Mouse (Mus musculus): ENCODE data around the gene Nr1i2. TPM values are rescaled to one million over a fixed set of nuclear protein-coding genes. Genes with fewer than 3 reads are reported as not detected.

Nr1i2 gene
- polyA plus RNA-seq, 1 experiment from 2014 or later = 4.8 TPM

- Histone ChIP-seq H3K9me3 (replicated peaks) (no peaks in the 10 kb centered on the region), H3K36me3 (replicated peaks) (no peaks in the 10 kb centered on the region), H3K4me1 (replicated peaks) (peaks cover 7% of the 10 kb centered on the region; the same call in 1 of the 2 replicates), H3K9ac (no peak overlapping the region), H3K4me3 (replicated peaks) (no peak overlapping the region), H3K27ac (replicated peaks) (peak overlapping the region; percentile 76), H3K4me2 (peak overlapping the region; percentile 21; the same call in 1 of the 2 replicates), H3K27me3 (no peaks in the 10 kb centered on the region)
- 50% methylated on average over 6 of the region's 6 CpGs for WGBS (ENCODE audit: insufficient replicate concordance)
- ATAC-seq (ENCODE audit: insufficient read depth) = peak; percentile 68
These were observed 7.3 kb downstream of the Nr1i2 start for GRCm38 (mm10) chr16:38287357-38287756.

DNA sequence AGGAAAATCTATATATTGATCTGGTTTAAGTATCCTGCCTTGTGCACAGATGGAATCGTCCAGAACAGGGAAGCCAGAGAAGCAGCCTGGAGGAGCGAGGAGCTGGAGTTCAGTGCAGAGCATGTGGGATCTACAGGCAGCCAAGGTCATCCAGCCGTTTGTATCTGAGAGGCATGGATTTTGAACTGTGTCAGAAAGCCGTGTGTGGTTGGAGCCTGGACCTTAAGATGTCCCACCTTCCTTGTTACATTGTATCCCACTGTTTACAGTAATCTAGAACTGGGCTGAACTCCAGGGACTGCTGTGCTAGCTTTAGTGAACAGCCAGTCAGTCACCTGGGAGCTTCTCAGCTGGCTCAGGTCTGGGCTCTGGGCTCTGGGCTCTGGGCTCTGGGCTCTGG is 8.1 kb downstream of the Nr1i2 start:
- 47% methylated on average over 4 of the region's 4 CpGs for WGBS (ENCODE audit: insufficient replicate concordance)
- Histone ChIP-seq H3K4me3 (replicated peaks) (no peak overlapping the region), H3K9me3 (replicated peaks) (no peaks in the 10 kb centered on the region), H3K4me1 (replicated peaks) (peaks cover 9% of the 10 kb centered on the region; the same call in 1 of the 2 replicates), H3K36me3 (replicated peaks) (no peaks in the 10 kb centered on the region), H3K4me2 (0 out of 2 replicates have a peak overlapping the region, but pooled peaks have one; percentile 16), H3K9ac (no peak overlapping the region), H3K27me3 (no peaks in the 10 kb centered on the region), H3K27ac (replicated peaks) (peak overlapping the region; percentile 69)
- ATAC-seq (ENCODE audit: insufficient read depth) = no peak

DNA sequence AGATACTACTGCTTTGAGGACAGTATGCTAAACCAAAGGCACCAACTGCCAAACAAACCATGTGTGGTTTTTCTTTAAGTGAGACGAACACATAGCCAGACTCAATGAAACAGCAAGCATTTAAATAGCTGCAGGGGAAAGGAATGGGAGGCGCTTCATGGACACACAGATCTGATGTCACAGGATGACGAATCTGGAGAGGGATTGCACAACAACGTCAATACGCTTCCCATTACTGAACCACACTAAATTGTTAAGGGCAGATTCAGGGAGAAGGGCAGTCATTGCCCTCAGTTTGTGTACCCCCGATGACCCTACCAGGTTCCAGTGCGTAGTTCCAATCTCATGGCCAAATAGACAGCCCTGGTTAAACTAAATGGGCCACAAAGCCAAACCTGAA is 8.8 kb downstream of the Nr1i2 start:
- Histone ChIP-seq H3K9ac (no peak overlapping the region), H3K4me2 (no peak overlapping the region), H3K27ac (replicated peaks) (peak overlapping the region; percentile 72), H3K27me3 (no peaks in the 10 kb centered on the region), H3K36me3 (replicated peaks) (no peaks in the 10 kb centered on the region), H3K9me3 (replicated peaks) (no peaks in the 10 kb centered on the region), H3K4me3 (replicated peaks) (no peak overlapping the region), H3K4me1 (replicated peaks) (peaks cover 10% of the 10 kb centered on the region; the same call in 1 of the 2 replicates)
- no peak for ATAC-seq (ENCODE audit: insufficient read depth)
- WGBS (ENCODE audit: insufficient replicate concordance) = 56% methylated on average over 7 of the region's 7 CpGs

GRCm38 (mm10) chr16:38283300-38283699 is 11.3 kb downstream of the Nr1i2 start:
- H3K9me3 ChIP-seq (replicated peaks) = no peaks in the 10 kb centered on the region
- ATAC-seq (ENCODE audit: insufficient read depth) = no peak
- peaks cover 7% of the 10 kb centered on the region; the same call in 1 of the 2 replicates for H3K4me1 ChIP-seq (replicated peaks)
- peak overlapping the region; percentile 72; the same call in 1 of the 2 replicates for H3K27ac ChIP-seq (replicated peaks)
- H3K4me2 ChIP-seq = no peak overlapping the region
- WGBS (ENCODE audit: insufficient replicate concordance) = 47% methylated on average over 3 of the region's 3 CpGs
- H3K9ac ChIP-seq = no peak overlapping the region
- H3K36me3 ChIP-seq (replicated peaks) = no peaks in the 10 kb centered on the region
- no peak overlapping the region for H3K4me3 ChIP-seq (replicated peaks)
- no peaks in the 10 kb centered on the region for H3K27me3 ChIP-seq

DNA sequence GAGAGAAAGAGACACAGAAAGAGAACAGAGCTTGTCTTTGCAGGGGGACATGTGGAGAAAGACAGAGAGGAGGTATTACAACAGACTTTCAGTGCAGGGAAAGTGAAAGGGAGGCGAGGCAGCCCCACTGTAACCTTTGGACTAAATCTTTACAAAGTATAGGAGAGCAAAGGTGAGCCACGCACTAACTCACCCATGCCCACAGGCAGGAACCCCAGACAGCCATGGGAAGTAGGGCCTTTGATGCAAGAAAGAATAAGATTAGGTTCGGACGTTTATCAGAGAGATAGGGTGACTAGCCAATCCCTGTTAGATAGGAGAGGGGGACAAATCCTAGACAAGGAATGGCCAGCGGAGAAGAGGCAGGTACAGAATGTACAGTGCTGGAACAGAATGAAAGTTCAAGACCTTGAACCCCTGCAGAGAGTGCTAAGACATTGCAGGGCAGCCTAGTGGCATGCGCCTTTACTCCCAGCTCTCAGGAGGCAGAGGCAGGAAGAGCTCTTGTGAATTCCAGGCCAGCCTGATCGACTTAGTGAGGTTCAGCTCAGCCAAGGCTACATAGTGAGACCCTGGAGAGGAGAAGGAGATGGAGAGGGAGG is 12.0 kb downstream of the Nr1i2 start:
- H3K36me3 ChIP-seq (replicated peaks) = no peaks in the 10 kb centered on the region
- H3K27me3 ChIP-seq = no peaks in the 10 kb centered on the region
- peak overlapping the region; percentile 72 for H3K27ac ChIP-seq (replicated peaks)
- H3K4me1 ChIP-seq (replicated peaks) = peaks cover 7% of the 10 kb centered on the region; the same call in 1 of the 2 replicates
- H3K9me3 ChIP-seq (replicated peaks) = no peaks in the 10 kb centered on the region
- peak overlapping the region; percentile 6; the same call in 1 of the 2 replicates for H3K4me2 ChIP-seq
- no peak overlapping the region for H3K9ac ChIP-seq
- no peak overlapping the region for H3K4me3 ChIP-seq (replicated peaks)
- 47% methylated on average over 7 of the region's 7 CpGs for WGBS (ENCODE audit: insufficient replicate concordance)
- peak; percentile 41 for ATAC-seq (ENCODE audit: insufficient read depth)

DNA sequence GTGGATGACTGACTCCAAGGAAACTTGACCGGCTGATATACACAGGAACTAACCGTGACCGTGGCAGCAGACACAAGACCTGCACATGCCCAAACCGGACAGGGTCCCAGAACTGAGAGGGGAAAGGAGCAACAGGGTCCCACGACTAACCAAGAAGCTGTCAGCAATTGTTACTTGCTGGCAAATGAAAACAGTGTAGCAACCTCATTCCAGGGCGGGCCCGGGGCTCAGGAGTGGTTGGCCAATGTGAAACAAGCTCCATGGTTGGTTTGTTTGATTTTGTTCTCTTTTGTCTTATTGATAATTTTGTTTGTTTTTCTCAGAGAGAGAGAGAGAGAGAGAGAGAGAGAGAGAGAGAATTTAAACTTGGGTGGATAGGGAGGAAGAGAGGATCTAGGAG is 13.7 kb downstream of the Nr1i2 start:
- no peak overlapping the region for H3K9ac ChIP-seq
- WGBS (ENCODE audit: insufficient replicate concordance) = 56% methylated on average over 7 of the region's 7 CpGs
- no peak overlapping the region for H3K4me3 ChIP-seq (replicated peaks)
- H3K4me1 ChIP-seq (replicated peaks) = peaks cover 7% of the 10 kb centered on the region; the same call in 1 of the 2 replicates
- no peak overlapping the region for H3K27ac ChIP-seq (replicated peaks)
- no peaks in the 10 kb centered on the region for H3K36me3 ChIP-seq (replicated peaks)
- no peaks in the 10 kb centered on the region for H3K27me3 ChIP-seq
- ATAC-seq (ENCODE audit: insufficient read depth) = no peak
- H3K9me3 ChIP-seq (replicated peaks) = no peaks in the 10 kb centered on the region
- H3K4me2 ChIP-seq = no peak overlapping the region

- no peak overlapping the region for H3K9ac ChIP-seq
These were observed 14.8 kb downstream of the Nr1i2 start for GRCm38 (mm10) chr16:38279794-38280193.

GRCm38 (mm10) chr16:38274737-38275136 is 19.9 kb downstream of the Nr1i2 start:
- H3K4me3 ChIP-seq (replicated peaks) = no peak overlapping the region

More at GRCm38 (mm10) chr16:38279794-38280193, 14.8 kb downstream of the Nr1i2 start:
- Histone ChIP-seq H3K4me1 (replicated peaks) (0 out of 2 replicates have a peak, but pooled peaks cover 4% of the 10 kb centered on the region), H3K27me3 (no peaks in the 10 kb centered on the region), H3K36me3 (replicated peaks) (no peaks in the 10 kb centered on the region), H3K27ac (replicated peaks) (no peak overlapping the region; the same call in 1 of the 2 replicates), H3K9me3 (replicated peaks) (no peaks in the 10 kb centered on the region), H3K4me3 (replicated peaks) (no peak overlapping the region), H3K4me2 (no peak overlapping the region)
- WGBS (ENCODE audit: insufficient replicate concordance) = 67% methylated on average over 5 of the region's 5 CpGs
- ATAC-seq (ENCODE audit: insufficient read depth) = peak; percentile 35; the same call in 1 of the 2 replicates

DNA sequence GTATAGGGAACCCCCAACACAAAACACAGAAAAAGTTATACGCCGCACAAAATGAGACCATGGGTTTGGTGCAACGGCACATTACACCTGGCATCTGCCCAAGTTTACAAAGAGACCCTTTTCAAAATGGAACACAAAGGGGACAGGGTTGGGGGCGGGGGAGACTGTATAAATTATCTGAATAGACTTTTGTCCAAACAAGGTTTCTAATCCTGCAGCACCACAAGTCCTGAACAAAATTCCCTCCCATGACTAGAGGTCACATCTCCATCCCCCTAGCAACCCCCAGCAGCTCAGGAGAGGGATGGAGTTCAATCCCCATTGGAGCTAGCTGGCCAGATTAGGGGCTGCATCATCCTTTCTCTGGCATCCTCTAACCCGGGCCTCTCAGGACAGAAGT is 22.1 kb downstream of the Nr1i2 start:
- 64% methylated on average over 5 of the region's 5 CpGs for WGBS (ENCODE audit: insufficient replicate concordance)
- no peak overlapping the region for H3K9ac ChIP-seq
- H3K27me3 ChIP-seq = no peaks in the 10 kb centered on the region
- no peaks in the 10 kb centered on the region for H3K4me1 ChIP-seq (replicated peaks)
- no peak overlapping the region for H3K4me3 ChIP-seq (replicated peaks)
- no peak overlapping the region for H3K4me2 ChIP-seq
- no peak for ATAC-seq (ENCODE audit: insufficient read depth)
- H3K9me3 ChIP-seq (replicated peaks) = no peaks in the 10 kb centered on the region
- H3K27ac ChIP-seq (replicated peaks) = no peak overlapping the region
- no peaks in the 10 kb centered on the region for H3K36me3 ChIP-seq (replicated peaks)

More at GRCm38 (mm10) chr16:38274737-38275136, 19.9 kb downstream of the Nr1i2 start:
- Histone ChIP-seq H3K9ac (no peak overlapping the region), H3K4me2 (no peak overlapping the region), H3K4me1 (replicated peaks) (no peaks in the 10 kb centered on the region), H3K36me3 (replicated peaks) (no peaks in the 10 kb centered on the region), H3K9me3 (replicated peaks) (no peaks in the 10 kb centered on the region), H3K27ac (replicated peaks) (no peak overlapping the region), H3K27me3 (no peaks in the 10 kb centered on the region)
- WGBS (ENCODE audit: insufficient replicate concordance) = 54% methylated on average over 2 of the region's 2 CpGs
- ATAC-seq (ENCODE audit: insufficient read depth) = no peak

- Histone ChIP-seq H3K36me3 (replicated peaks) (no peaks in the 10 kb centered on the region), H3K4me1 (replicated peaks) (no peaks in the 10 kb centered on the region)
- 39% methylated on average over 3 of the region's 3 CpGs for WGBS (ENCODE audit: insufficient replicate concordance)
These were observed 23.0 kb downstream of the Nr1i2 start for GRCm38 (mm10) chr16:38271601-38272000.

DNA sequence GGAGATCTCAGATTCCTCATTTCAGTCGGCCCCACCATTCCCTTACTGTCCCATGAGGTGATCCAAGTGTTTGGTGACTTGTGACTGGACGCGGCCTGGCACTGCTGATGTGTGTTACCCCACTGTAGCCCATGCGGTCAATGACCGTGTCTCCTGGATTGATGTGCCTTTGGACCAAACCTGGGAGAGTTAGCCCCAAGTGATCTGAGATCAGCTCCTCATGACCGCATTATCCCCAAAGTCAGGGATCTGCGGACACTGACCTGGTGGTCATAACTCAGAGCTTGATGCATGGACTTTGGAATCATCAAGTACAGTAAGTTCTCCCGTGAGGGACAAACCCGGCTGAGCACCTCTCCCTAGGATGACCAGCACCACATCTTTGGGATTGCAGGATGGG is 38.7 kb downstream of the Nr1i2 start:
- no peaks in the 10 kb centered on the region for H3K27me3 ChIP-seq
- H3K9ac ChIP-seq = no peak overlapping the region
- 74% methylated on average over 9 of the region's 9 CpGs for WGBS (ENCODE audit: insufficient replicate concordance)
- no peak overlapping the region for H3K4me3 ChIP-seq (replicated peaks)
- no peak overlapping the region for H3K4me2 ChIP-seq
- ATAC-seq (ENCODE audit: insufficient read depth) = no peak
- H3K27ac ChIP-seq (replicated peaks) = no peak overlapping the region
- H3K4me1 ChIP-seq (replicated peaks) = no peaks in the 10 kb centered on the region
- no peaks in the 10 kb centered on the region for H3K36me3 ChIP-seq (replicated peaks)
- H3K9me3 ChIP-seq (replicated peaks) = no peaks in the 10 kb centered on the region

More at GRCm38 (mm10) chr16:38271601-38272000, 23.0 kb downstream of the Nr1i2 start:
- Histone ChIP-seq H3K4me3 (replicated peaks) (no peak overlapping the region), H3K27me3 (no peaks in the 10 kb centered on the region), H3K9me3 (replicated peaks) (no peaks in the 10 kb centered on the region), H3K4me2 (no peak overlapping the region), H3K27ac (replicated peaks) (no peak overlapping the region), H3K9ac (no peak overlapping the region)
- no peak for ATAC-seq (ENCODE audit: insufficient read depth)

All from liver, embryonic 15.5 days (tissue).